Comparison of ENCODE assay signal across 14 mouse cellular contexts in genomic region chr4:106842561-106842960, GRCm38 (mm10). TPM values are rescaled to one million over a fixed set of nuclear protein-coding genes. Genes with fewer than 3 reads are reported as not detected.
DNase-seq lines count a peak whose midpoint lies in the region; ATAC-seq lines count a peak whose summit lies in the region.
"Had no signal": no experiment of that assay in that cellular context is flagged by ENCODE, and none has a peak within 500 bp of the region (broad histone marks: within the 10 kb centered on the region; RNA-seq: fewer than 3 reads in every experiment).

No protein-coding gene starts in this region.

- 0 out of 2 replicates have a peak overlapping the region, but pooled peaks have one; percentile 17 for H3K9ac ChIP-seq in forebrain, embryonic 12.5 days
- H3K9ac ChIP-seq in forebrain, embryonic 13.5 days = no peak overlapping the region
- no peak overlapping the region for H3K9ac ChIP-seq in midbrain, embryonic 12.5 days (replicated peaks)
- H3K9ac ChIP-seq in midbrain, embryonic 14.5 days (replicated peaks; ENCODE audit: low read length) = no peak overlapping the region
- no peak overlapping the region for H3K9ac ChIP-seq in embryonic facial prominence, embryonic 12.5 days
- H3K9ac ChIP-seq in stomach, embryonic 15.5 days = no peak overlapping the region

- no peaks in the 10 kb centered on the region for H3K36me3 ChIP-seq in forebrain, embryonic 12.5 days (replicated peaks)
- H3K36me3 ChIP-seq in forebrain, embryonic 13.5 days (ENCODE audit: poor library complexity, severe bottlenecking) = no peaks in the 10 kb centered on the region
- H3K36me3 ChIP-seq in midbrain, embryonic 12.5 days = no peaks in the 10 kb centered on the region
- no peaks in the 10 kb centered on the region for H3K36me3 ChIP-seq in midbrain, embryonic 14.5 days (ENCODE audit: control insufficient read depth, insufficient read depth, low read length)
- H3K36me3 ChIP-seq in embryonic facial prominence, embryonic 12.5 days = no peaks in the 10 kb centered on the region
- H3K36me3 ChIP-seq in stomach, embryonic 15.5 days = no peaks in the 10 kb centered on the region

- H3K27ac ChIP-seq in forebrain, embryonic 12.5 days = peak overlapping the region; percentile 43; the same call in 1 of the 2 replicates
- no peak overlapping the region for H3K27ac ChIP-seq in forebrain, embryonic 13.5 days
- H3K27ac ChIP-seq in midbrain, embryonic 12.5 days (replicated peaks) = peak overlapping the region; percentile 99; the same call in 1 of the 2 replicates
- no peak overlapping the region for H3K27ac ChIP-seq in midbrain, embryonic 14.5 days (replicated peaks; ENCODE audit: low read depth, low read length)
- H3K27ac ChIP-seq in embryonic facial prominence, embryonic 12.5 days = peak overlapping the region; percentile 100
- 0 out of 2 replicates have a peak overlapping the region, but pooled peaks have one; percentile 91 for H3K27ac ChIP-seq in stomach, embryonic 15.5 days

- H3K27me3 ChIP-seq in forebrain, embryonic 12.5 days = no peaks in the 10 kb centered on the region
- H3K27me3 ChIP-seq in forebrain, embryonic 13.5 days = no peaks in the 10 kb centered on the region
- H3K27me3 ChIP-seq in midbrain, embryonic 12.5 days = no peaks in the 10 kb centered on the region
- no peaks in the 10 kb centered on the region for H3K27me3 ChIP-seq in midbrain, embryonic 14.5 days (ENCODE audit: control insufficient read depth, insufficient read depth, low read length)
- no peaks in the 10 kb centered on the region for H3K27me3 ChIP-seq in embryonic facial prominence, embryonic 12.5 days
- no peaks in the 10 kb centered on the region for H3K27me3 ChIP-seq in stomach, embryonic 15.5 days (replicated peaks)

- no peak overlapping the region for H3K4me3 ChIP-seq in forebrain, embryonic 12.5 days (replicated peaks)
- no peak overlapping the region for H3K4me3 ChIP-seq in forebrain, embryonic 13.5 days
- H3K4me3 ChIP-seq in midbrain, embryonic 12.5 days = no peak overlapping the region
- no peak overlapping the region for H3K4me3 ChIP-seq in midbrain, embryonic 14.5 days (replicated peaks; ENCODE audit: low read depth, low read length)
- H3K4me3 ChIP-seq in embryonic facial prominence, embryonic 12.5 days = no peak overlapping the region
- no peak overlapping the region for H3K4me3 ChIP-seq in stomach, embryonic 15.5 days (replicated peaks)

- DNase-seq in midbrain, embryonic 14.5 days = no peak
- DNase-seq in left cerebral cortex, postnatal 10 days (ENCODE audit: extremely low spot score in 1 of 2, low spot score in 2 of 2) = no peak
- no peak for DNase-seq in gastrocnemius, postnatal 10 days
- DNase-seq: adrenal gland, adult 2 months; heart, adult 18-20 months; heart, postnatal 36 days; kidney, adult 2 months; left cerebral cortex, postnatal 4 days; lung, postnatal 14 days had no signal

- WGBS in forebrain, embryonic 12.5 days = 44% methylated on average over 8 of the region's 8 CpGs
- 29% methylated on average over 8 of the region's 8 CpGs for WGBS in forebrain, embryonic 13.5 days
- WGBS in midbrain, embryonic 12.5 days = 59% methylated on average over 8 of the region's 8 CpGs
- WGBS in midbrain, embryonic 14.5 days = 57% methylated on average over 8 of the region's 8 CpGs
- WGBS in embryonic facial prominence, embryonic 12.5 days = 35% methylated on average over 8 of the region's 8 CpGs
- 52% methylated on average over 8 of the region's 8 CpGs for WGBS in stomach, embryonic 15.5 days

- intact Hi-C loops in left cerebral cortex, postnatal 10 days (cut with DNase I) = no loop called here

- peaks cover 55% of the 10 kb centered on the region for H3K4me1 ChIP-seq in forebrain, embryonic 12.5 days
- H3K4me1 ChIP-seq in forebrain, embryonic 13.5 days = peaks cover 53% of the 10 kb centered on the region
- H3K4me1 ChIP-seq in midbrain, embryonic 12.5 days = peaks cover 54% of the 10 kb centered on the region
- H3K4me1 ChIP-seq in midbrain, embryonic 14.5 days (ENCODE audit: control insufficient read depth, insufficient read depth, low read length) = peaks cover 35% of the 10 kb centered on the region
- H3K4me1 ChIP-seq in embryonic facial prominence, embryonic 12.5 days = peaks cover 62% of the 10 kb centered on the region
- H3K4me1 ChIP-seq in stomach, embryonic 15.5 days = peaks cover 49% of the 10 kb centered on the region

- H3K9me3 ChIP-seq in forebrain, embryonic 12.5 days = no peaks in the 10 kb centered on the region
- H3K9me3 ChIP-seq in forebrain, embryonic 13.5 days (replicated peaks) = no peaks in the 10 kb centered on the region
- no peaks in the 10 kb centered on the region for H3K9me3 ChIP-seq in midbrain, embryonic 12.5 days
- H3K9me3 ChIP-seq in midbrain, embryonic 14.5 days (ENCODE audit: control insufficient read depth, low read length) = no peaks in the 10 kb centered on the region
- no peaks in the 10 kb centered on the region for H3K9me3 ChIP-seq in embryonic facial prominence, embryonic 12.5 days
- H3K9me3 ChIP-seq in stomach, embryonic 15.5 days = no peaks in the 10 kb centered on the region

- H3K4me2 ChIP-seq in forebrain, embryonic 12.5 days = no peak overlapping the region
- no peak overlapping the region for H3K4me2 ChIP-seq in forebrain, embryonic 13.5 days
- H3K4me2 ChIP-seq in midbrain, embryonic 12.5 days (replicated peaks) = no peak overlapping the region
- H3K4me2 ChIP-seq in midbrain, embryonic 14.5 days (ENCODE audit: low read length) = no peak overlapping the region
- H3K4me2 ChIP-seq in embryonic facial prominence, embryonic 12.5 days (replicated peaks) = no peak overlapping the region
- no peak overlapping the region for H3K4me2 ChIP-seq in stomach, embryonic 15.5 days

- ATAC-seq in forebrain, embryonic 12.5 days (ENCODE audit: low FRiP score) = no peak
- no peak for ATAC-seq in forebrain, embryonic 13.5 days
- ATAC-seq in midbrain, embryonic 12.5 days (ENCODE audit: low FRiP score, low read depth) = no peak
- no peak for ATAC-seq in midbrain, embryonic 14.5 days (ENCODE audit: low FRiP score, low TSS enrichment)
- ATAC-seq in embryonic facial prominence, embryonic 12.5 days (ENCODE audit: insufficient number of reproducible peaks, insufficient read depth, low FRiP score, low TSS enrichment) = no peak
- no peak for ATAC-seq in stomach, embryonic 15.5 days (ENCODE audit: insufficient read depth, low FRiP score, low read depth)

RNA-seq across cellular contexts. Expression of gene Acot11, which starts 37.8 kb away (rescaled TPM):
- polyA plus RNA-seq in forebrain, embryonic 12.5 days (2016; fragmentation: Nextera tagmentation; extraction: Ambion mirVana) = 1.4 TPM in 2 replicates
- polyA plus RNA-seq in forebrain, embryonic 13.5 days (2015; fragmentation: Nextera tagmentation; extraction: Ambion mirVana) = 0.63 and 0.94 TPM in 2 replicates
- 1.5 and 1.6 TPM in 2 replicates for polyA plus RNA-seq in midbrain, embryonic 12.5 days (2016; fragmentation: Nextera tagmentation; extraction: Ambion mirVana)
- polyA plus RNA-seq in midbrain, embryonic 14.5 days (2014; fragmentation: Nextera tagmentation; extraction: Ambion mirVana) = 0.78 and 1.3 TPM in 2 replicates
- 1.9 and 3.0 TPM in 2 replicates for polyA plus RNA-seq in embryonic facial prominence, embryonic 12.5 days (2016; fragmentation: Nextera tagmentation; extraction: Ambion mirVana)
- 6.2 and 6.9 TPM in 2 replicates for polyA plus RNA-seq in stomach, embryonic 15.5 days (2015; fragmentation: Nextera tagmentation; extraction: Ambion mirVana)
- total RNA-seq in left cerebral cortex, postnatal 10 days (2021) = 10 to 100 TPM; 12.2 to 22.1 TPM
- 1 to 10 TPM; 5.3 to 7.4 TPM for total RNA-seq in gastrocnemius, postnatal 10 days (2021)

Comparison
In these comparisons a context has a peak if more than half of its experiments do, and no peak if none do; other contexts are left out.
1. H3K27ac ChIP-seq: peak in forebrain, embryonic 12.5 days (single experiment), midbrain, embryonic 12.5 days (single experiment), embryonic facial prominence, embryonic 12.5 days (single experiment) and stomach, embryonic 15.5 days (single experiment); none in forebrain, embryonic 13.5 days (single experiment) and midbrain, embryonic 14.5 days (single experiment).